Mouse (Mus musculus) subcutaneous adipose tissue, adult 2 months (tissue): ENCODE results near the gene Prkag2. TPM values are rescaled to one million over a fixed set of nuclear protein-coding genes. Genes with fewer than 3 reads are reported as not detected.

Source experiments
- polyA plus RNA-seq: library from polyadenylated mRNA; depleted of rRNA; stranded (reverse); fragments of >200 nt; gene quantifications from 2 replicates; pipeline ENCODE4 v1.2.3, GENCODE M21; 2012; ENCODE audit warnings: low replicate concordance; rRNA removed

Prkag2 gene
- 36.6 and 40.4 TPM in 2 replicates for polyA plus RNA-seq

DNA sequence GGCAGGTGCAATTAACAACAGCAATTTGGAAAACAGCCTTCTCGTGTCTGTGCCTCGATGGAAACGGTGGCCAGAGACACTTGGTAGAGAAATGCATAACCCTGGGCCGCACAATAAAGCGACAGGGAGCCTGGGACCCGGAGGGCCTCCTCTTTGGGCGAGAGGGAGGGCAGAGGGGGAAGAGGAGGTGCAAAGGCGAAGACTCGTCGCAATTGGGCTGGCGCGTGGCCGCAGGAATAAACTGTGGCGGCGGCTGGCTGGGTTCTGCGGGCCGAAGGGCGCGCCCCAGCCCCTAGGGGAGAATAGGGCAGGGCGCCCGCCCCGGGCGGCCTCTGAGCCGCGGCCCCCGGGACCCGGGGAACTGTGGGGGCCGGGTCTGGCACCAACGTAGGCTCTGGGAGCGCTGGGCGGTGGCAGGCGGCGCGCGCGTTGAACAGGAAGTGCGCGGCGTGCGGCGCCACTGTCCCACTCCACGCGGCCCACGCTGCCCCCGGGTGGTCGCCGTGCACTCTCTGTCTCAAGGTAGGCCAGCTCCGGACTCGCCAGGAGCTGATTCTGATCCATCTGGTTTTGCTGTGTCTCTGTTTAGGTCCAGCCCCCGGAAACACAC, at the start of gene Prkag2:
Gene Prkag2, minus strand, starts transcription at position 127 of the 610 bp plus-strand sequence.

DNA sequence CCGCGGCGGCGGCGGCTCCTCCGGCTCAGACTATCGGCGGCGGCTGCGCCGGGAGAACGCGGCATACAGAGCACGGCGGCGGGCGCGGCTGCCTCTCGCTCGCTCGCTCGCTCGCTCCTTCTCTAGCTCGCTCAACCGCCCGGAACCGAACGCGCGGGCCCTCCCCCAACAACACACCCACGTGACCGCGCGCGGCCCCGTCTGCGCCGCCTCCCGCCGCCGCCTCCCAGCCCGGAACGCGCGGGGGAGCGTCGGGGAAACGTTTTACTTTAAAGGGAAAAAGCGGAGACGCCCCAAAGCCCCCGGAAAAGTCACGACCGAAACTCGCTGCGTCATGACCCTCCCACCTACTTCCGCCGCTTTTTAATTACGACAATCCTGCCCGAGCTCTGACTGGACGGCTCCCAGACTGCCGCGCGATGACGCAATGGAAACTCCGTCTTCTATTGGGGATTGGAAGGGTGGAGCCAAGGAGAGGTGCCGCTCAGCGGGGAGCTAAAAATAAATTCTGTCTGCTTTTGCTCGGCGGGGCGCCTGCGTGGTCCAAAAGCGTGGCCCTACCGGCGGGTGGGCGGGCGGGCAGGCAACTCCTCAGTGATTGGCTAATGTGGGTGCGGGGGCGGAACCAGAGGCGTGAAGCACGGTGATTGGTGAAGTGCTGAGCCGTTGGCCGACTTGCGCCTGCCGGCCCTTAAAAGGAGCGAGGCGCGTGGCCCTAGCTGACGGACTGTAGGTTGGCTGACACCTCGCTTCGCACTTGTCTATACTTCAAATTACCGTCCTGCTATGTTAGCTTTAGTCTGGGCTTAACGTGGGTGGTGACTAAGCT, 258.0 kb downstream of the Prkag2 start, which contains the start of gene Rheb:
Gene Rheb, minus strand, starts transcription at position 351 of the 829 bp plus-strand sequence.

Other genes starting within 250 kb of the Prkag2 start
- not detected in 2 replicates for gene Galntl5, start 80.8 kb upstream of the Prkag2 start, polyA plus RNA-seq
- gene Galnt11, start 121.3 kb upstream of the Prkag2 start, polyA plus RNA-seq, result 16.5 and 22.0 TPM in 2 replicates
- gene E130116L18Rik, start 122.5 kb upstream of the Prkag2 start, polyA plus RNA-seq, result not detected in 2 replicates